Mouse (Mus musculus): ENCODE results near the gene Slc39a5. TPM values are rescaled to one million over a fixed set of nuclear protein-coding genes. Genes with fewer than 3 reads are reported as not detected.
A peak's percentile ranks its signal among the peaks of the same experiment; 100 is the strongest.

The Slc39a5 gene
- polyA plus RNA-seq, 1 experiment: 0.73 TPM

- H3K27ac ChIP-seq (ENCODE audit: insufficient read depth, low read length): no peak overlapping the region
- H3K4me3 ChIP-seq (ENCODE audit: insufficient read depth, low read length): peak overlapping the region; percentile 78
- H3K4me1 ChIP-seq (ENCODE audit: control insufficient read depth, insufficient read depth, low read length): peaks cover 7% of the 10 kb centered on the region; the same call in 1 of the 2 replicates
- TF ChIP-seq POLR2A (IDR thresholded peaks at IDR 0.05; ENCODE audit: extremely low read depth, insufficient read depth, low read length): no peak
- TF ChIP-seq CTCF (IDR thresholded peaks at IDR 0.05; ENCODE audit: extremely low read depth, insufficient read depth, low read length): no peak
Observed at GRCm38 (mm10) chr10:128412558-128412957, 11.5 kb upstream of the Slc39a5 start.

GRCm38 (mm10) chr10:128412055-128412381 lies 11.0 kb upstream of the Slc39a5 start:
- H3K4me1 ChIP-seq (ENCODE audit: control insufficient read depth, insufficient read depth, low read length): peaks cover 7% of the 10 kb centered on the region; the same call in 1 of the 2 replicates
- TF ChIP-seq POLR2A (IDR thresholded peaks at IDR 0.05; ENCODE audit: extremely low read depth, insufficient read depth, low read length) (no peak), CTCF (IDR thresholded peaks at IDR 0.05; ENCODE audit: extremely low read depth, insufficient read depth, low read length) (no peak)
- peak overlapping the region; percentile 78 for H3K4me3 ChIP-seq (ENCODE audit: insufficient read depth, low read length)
- H3K27ac ChIP-seq (ENCODE audit: insufficient read depth, low read length): 0 out of 2 replicates have a peak overlapping the region, but pooled peaks have one; percentile 32

- TF ChIP-seq POLR2A (IDR thresholded peaks at IDR 0.05; ENCODE audit: extremely low read depth, insufficient read depth, low read length) (peak; percentile 96), CTCF (IDR thresholded peaks at IDR 0.05; ENCODE audit: extremely low read depth, insufficient read depth, low read length) (no peak)
- peaks cover 7% of the 10 kb centered on the region; the same call in 1 of the 2 replicates for H3K4me1 ChIP-seq (ENCODE audit: control insufficient read depth, insufficient read depth, low read length)
- H3K4me3 ChIP-seq (ENCODE audit: insufficient read depth, low read length): peak within 1 kb of the TSS; percentile 78
- H3K27ac ChIP-seq (ENCODE audit: insufficient read depth, low read length): peak within 1 kb of the TSS; percentile 44
Observed at GRCm38 (mm10) chr10:128411211-128412054, 10.4 kb upstream of the Slc39a5 start, which contains the start of the genes Nabp2 and Rnf41. Nabp2 (minus strand) TSS chr10:128411492. Rnf41 (plus strand) TSS chr10:128411657.

- Histone ChIP-seq H3K4me1 (ENCODE audit: control insufficient read depth, insufficient read depth, low read length) (peaks cover 7% of the 10 kb centered on the region; the same call in 1 of the 2 replicates), H3K27ac (ENCODE audit: insufficient read depth, low read length) (peak overlapping the region; percentile 44; the same call in 1 of the 2 replicates), H3K4me3 (ENCODE audit: insufficient read depth, low read length) (peak overlapping the region; percentile 78; the same call in 1 of the 2 replicates)
- TF ChIP-seq POLR2A (IDR thresholded peaks at IDR 0.05; ENCODE audit: extremely low read depth, insufficient read depth, low read length) (no peak), CTCF (IDR thresholded peaks at IDR 0.05; ENCODE audit: extremely low read depth, insufficient read depth, low read length) (no peak)
Observed at GRCm38 (mm10) chr10:128410560-128410845, 9.5 kb upstream of the Slc39a5 start.

GRCm38 (mm10) chr10:128409692-128410559 lies 8.9 kb upstream of the Slc39a5 start:
- Histone ChIP-seq H3K4me1 (ENCODE audit: control insufficient read depth, insufficient read depth, low read length) (peaks cover 7% of the 10 kb centered on the region; the same call in 1 of the 2 replicates), H3K27ac (ENCODE audit: insufficient read depth, low read length) (peak overlapping the region; percentile 44; the same call in 1 of the 2 replicates), H3K4me3 (ENCODE audit: insufficient read depth, low read length) (peak overlapping the region; percentile 78)
- TF ChIP-seq CTCF (IDR thresholded peaks at IDR 0.05; ENCODE audit: extremely low read depth, insufficient read depth, low read length): peak; percentile 66
- peak; percentile 64; the same call in 1 of the 2 replicates for TF ChIP-seq POLR2A (IDR thresholded peaks at IDR 0.05; ENCODE audit: extremely low read depth, insufficient read depth, low read length)

- TF ChIP-seq POLR2A (IDR thresholded peaks at IDR 0.05; ENCODE audit: extremely low read depth, insufficient read depth, low read length) (peak; percentile 39; the same call in 1 of the 2 replicates), CTCF (IDR thresholded peaks at IDR 0.05; ENCODE audit: extremely low read depth, insufficient read depth, low read length) (no peak)
- Histone ChIP-seq H3K4me1 (ENCODE audit: control insufficient read depth, insufficient read depth, low read length) (peaks cover 7% of the 10 kb centered on the region; the same call in 1 of the 2 replicates), H3K27ac (ENCODE audit: insufficient read depth, low read length) (peak overlapping the region; percentile 22; the same call in 1 of the 2 replicates), H3K4me3 (ENCODE audit: insufficient read depth, low read length) (peak overlapping the region; percentile 78)
Observed at GRCm38 (mm10) chr10:128408591-128409535, 7.8 kb upstream of the Slc39a5 start.

- no peak overlapping the region for H3K4me3 ChIP-seq (ENCODE audit: insufficient read depth, low read length)
- H3K4me1 ChIP-seq (ENCODE audit: control insufficient read depth, insufficient read depth, low read length): no peaks in the 10 kb centered on the region
- TF ChIP-seq CTCF (IDR thresholded peaks at IDR 0.05; ENCODE audit: extremely low read depth, insufficient read depth, low read length): no peak
- no peak for TF ChIP-seq POLR2A (IDR thresholded peaks at IDR 0.05; ENCODE audit: extremely low read depth, insufficient read depth, low read length)
- no peak overlapping the region for H3K27ac ChIP-seq (ENCODE audit: insufficient read depth, low read length)
Observed at GRCm38 (mm10) chr10:128403931-128404330, 2.9 kb upstream of the Slc39a5 start.

- no peak for TF ChIP-seq CTCF (IDR thresholded peaks at IDR 0.05; ENCODE audit: extremely low read depth, insufficient read depth, low read length)
- TF ChIP-seq POLR2A (IDR thresholded peaks at IDR 0.05; ENCODE audit: extremely low read depth, insufficient read depth, low read length): no peak
- Histone ChIP-seq H3K4me3 (ENCODE audit: insufficient read depth, low read length) (no peak overlapping the region), H3K4me1 (ENCODE audit: control insufficient read depth, insufficient read depth, low read length) (no peaks in the 10 kb centered on the region), H3K27ac (ENCODE audit: insufficient read depth, low read length) (no peak overlapping the region)
Observed at GRCm38 (mm10) chr10:128401638-128402037, 609 bp upstream of the Slc39a5 start.

All from cortical plate, adult 2 months (tissue).